Comparison of ENCODE assay signal across 8 mouse cellular contexts in genomic region chr17:25818851-25819780, GRCm38 (mm10). TPM values are rescaled to one million over a fixed set of nuclear protein-coding genes. Genes with fewer than 3 reads are reported as not detected.
DNase-seq lines count a peak whose midpoint lies in the region; ATAC-seq and TF ChIP-seq lines count a peak whose summit lies in the region.

No protein-coding gene starts in this region.

- WGBS in forebrain, embryonic 12.5 days, result 8% methylated on average over 46 of the region's 46 CpGs
- WGBS in forebrain, embryonic 15.5 days, result 10% methylated on average over 46 of the region's 46 CpGs
- WGBS in neural tube, embryonic 11.5 days, result 5% methylated on average over 46 of the region's 46 CpGs
- 5% methylated on average over 46 of the region's 46 CpGs for WGBS in limb, embryonic 14.5 days

- H3K9ac ChIP-seq in forebrain, embryonic 12.5 days, result no peak overlapping the region
- no peak overlapping the region for H3K9ac ChIP-seq in forebrain, embryonic 15.5 days (replicated peaks)
- peak overlapping the region; percentile 18 for H3K9ac ChIP-seq in neural tube, embryonic 11.5 days (ENCODE audit: low read length)
- no peak overlapping the region for H3K9ac ChIP-seq in limb, embryonic 14.5 days (ENCODE audit: low read depth, low read length, severe bottlenecking)

- TF ChIP-seq POLR2A in limb, embryonic 14.5 days (IDR thresholded peaks at IDR 0.05; ENCODE audit: borderline replicate concordance, extremely low read depth, insufficient read depth, insufficient read length), result no peak

- H3K36me3 ChIP-seq in forebrain, embryonic 12.5 days (replicated peaks), result peaks cover 26% of the 10 kb centered on the region
- peaks cover 27% of the 10 kb centered on the region for H3K36me3 ChIP-seq in forebrain, embryonic 15.5 days
- H3K36me3 ChIP-seq in neural tube, embryonic 11.5 days (ENCODE audit: control insufficient read depth, insufficient read depth, low read length), result no peaks in the 10 kb centered on the region
- no peaks in the 10 kb centered on the region for H3K36me3 ChIP-seq in limb, embryonic 14.5 days (ENCODE audit: control insufficient read depth, insufficient read depth, low read length)

- H3K4me1 ChIP-seq in forebrain, embryonic 12.5 days, result peaks cover 18% of the 10 kb centered on the region
- H3K4me1 ChIP-seq in forebrain, embryonic 15.5 days, result peaks cover 13% of the 10 kb centered on the region
- peaks cover 4% of the 10 kb centered on the region for H3K4me1 ChIP-seq in neural tube, embryonic 11.5 days (ENCODE audit: control insufficient read depth, insufficient read depth, low read length)
- peaks cover 3% of the 10 kb centered on the region for H3K4me1 ChIP-seq in limb, embryonic 14.5 days (ENCODE audit: control insufficient read depth, insufficient read depth, low read length)

- ATAC-seq in forebrain, embryonic 12.5 days (ENCODE audit: low FRiP score), result no peak
- ATAC-seq in forebrain, embryonic 15.5 days (replicated peaks), result no peak
- ATAC-seq in neural tube, embryonic 11.5 days (ENCODE audit: insufficient read depth, low FRiP score, low TSS enrichment), result no peak
- ATAC-seq in limb, embryonic 14.5 days (ENCODE audit: low FRiP score, low read depth), result no peak
- ATAC-seq in inflammation-experienced regulatory T-cells, adult 6 months, result no peak

- H3K27me3 ChIP-seq in forebrain, embryonic 12.5 days, result peaks cover 42% of the 10 kb centered on the region
- peaks cover 22% of the 10 kb centered on the region for H3K27me3 ChIP-seq in forebrain, embryonic 15.5 days
- peaks cover 30% of the 10 kb centered on the region for H3K27me3 ChIP-seq in neural tube, embryonic 11.5 days (ENCODE audit: control insufficient read depth, insufficient read depth, low read length)
- H3K27me3 ChIP-seq in limb, embryonic 14.5 days (ENCODE audit: control insufficient read depth, insufficient read depth, low read length), result peaks cover 35% of the 10 kb centered on the region

- peak overlapping the region; percentile 38 for H3K4me2 ChIP-seq in forebrain, embryonic 12.5 days
- H3K4me2 ChIP-seq in forebrain, embryonic 15.5 days (replicated peaks), result no peak overlapping the region
- peak overlapping the region; percentile 17; the same call in 1 of the 2 replicates for H3K4me2 ChIP-seq in neural tube, embryonic 11.5 days (ENCODE audit: low read depth)
- H3K4me2 ChIP-seq in limb, embryonic 14.5 days (replicated peaks; ENCODE audit: low read depth, low read length, severe bottlenecking), result peak overlapping the region; percentile 28; the same call in 1 of the 2 replicates

- no peak for DNase-seq in neural tube, embryonic 11.5 days (ENCODE audit: low spot score)
- no peak for DNase-seq in neural tube, embryonic 10.5 days (ENCODE audit: extremely low spot score, low spot score)
- no peak for DNase-seq in limb, embryonic 14.5 days (ENCODE audit: low spot score)
- peak; percentile 52 for DNase-seq in testis, postnatal 10 days (ENCODE audit: low spot score)
- DNase-seq in cerebellum, adult 9-10 months, result no peak

- no peak overlapping the region for H3K27ac ChIP-seq in forebrain, embryonic 12.5 days
- H3K27ac ChIP-seq in forebrain, embryonic 15.5 days (replicated peaks), result no peak overlapping the region
- no peak overlapping the region for H3K27ac ChIP-seq in neural tube, embryonic 11.5 days (ENCODE audit: low read depth, low read length)
- no peak overlapping the region for H3K27ac ChIP-seq in limb, embryonic 14.5 days (replicated peaks; ENCODE audit: low read depth, low read length)

- peak overlapping the region; percentile 21 for H3K4me3 ChIP-seq in forebrain, embryonic 12.5 days (replicated peaks)
- H3K4me3 ChIP-seq in forebrain, embryonic 15.5 days, result no peak overlapping the region
- H3K4me3 ChIP-seq in neural tube, embryonic 11.5 days (ENCODE audit: low read depth, low read length), result peak overlapping the region; percentile 4; the same call in 1 of the 2 replicates
- no peak overlapping the region for H3K4me3 ChIP-seq in limb, embryonic 14.5 days (replicated peaks; ENCODE audit: low read length)

- H3K9me3 ChIP-seq in forebrain, embryonic 12.5 days, result no peaks in the 10 kb centered on the region
- H3K9me3 ChIP-seq in forebrain, embryonic 15.5 days, result no peaks in the 10 kb centered on the region
- no peaks in the 10 kb centered on the region for H3K9me3 ChIP-seq in neural tube, embryonic 11.5 days (ENCODE audit: control insufficient read depth, low read length)
- H3K9me3 ChIP-seq in limb, embryonic 14.5 days (ENCODE audit: control insufficient read depth, low read length), result no peaks in the 10 kb centered on the region

RNA-seq across cellular contexts. Expression of gene Wdr24, which starts 4.3 kb away (rescaled TPM):
- polyA plus RNA-seq in forebrain, embryonic 12.5 days (2016; fragmentation: Nextera tagmentation; extraction: Ambion mirVana), result 27.8 and 28.2 TPM in 2 replicates
- 34.2 and 34.3 TPM in 2 replicates for polyA plus RNA-seq in forebrain, embryonic 15.5 days (2015; fragmentation: Nextera tagmentation; extraction: Ambion mirVana)
- polyA plus RNA-seq in neural tube, embryonic 11.5 days (2014; fragmentation: Nextera tagmentation; extraction: Ambion mirVana), result 29.2 and 31.8 TPM in 2 replicates
- 45.1 and 56.1 TPM in 2 replicates for polyA plus RNA-seq in limb, embryonic 14.5 days (2012; rRNA removed)
- 26.0 and 27.7 TPM in 2 replicates for polyA plus RNA-seq in limb, embryonic 14.5 days (2014; fragmentation: Nextera tagmentation; extraction: Ambion mirVana)
- polyA plus RNA-seq in inflammation-experienced regulatory T-cells, adult 6 months (2017; shearing (Covaris generic)), result 10 to 100 TPM; 13.8 to 23.4 (median 19.3) TPM

RNA-seq across cellular contexts. Expression of gene Jmjd8, which starts 9.6 kb away (rescaled TPM):
- polyA plus RNA-seq in forebrain, embryonic 12.5 days (2016; fragmentation: Nextera tagmentation; extraction: Ambion mirVana), result 65.7 and 69.5 TPM in 2 replicates
- polyA plus RNA-seq in forebrain, embryonic 15.5 days (2015; fragmentation: Nextera tagmentation; extraction: Ambion mirVana), result 65.9 and 67.0 TPM in 2 replicates
- polyA plus RNA-seq in neural tube, embryonic 11.5 days (2014; fragmentation: Nextera tagmentation; extraction: Ambion mirVana), result 52.1 and 55.6 TPM in 2 replicates
- 64.4 and 79.2 TPM in 2 replicates for polyA plus RNA-seq in limb, embryonic 14.5 days (2012; rRNA removed)
- polyA plus RNA-seq in limb, embryonic 14.5 days (2014; fragmentation: Nextera tagmentation; extraction: Ambion mirVana), result 41.5 and 46.3 TPM in 2 replicates
- polyA plus RNA-seq in inflammation-experienced regulatory T-cells, adult 6 months (2017; shearing (Covaris generic)), result 10 to 100 TPM; 12.5 to 26.2 (median 23.9) TPM

RNA-seq across cellular contexts. Expression of gene Fbxl16, which starts 10.2 kb away (rescaled TPM):
- 21.0 and 23.7 TPM in 2 replicates for polyA plus RNA-seq in forebrain, embryonic 12.5 days (2016; fragmentation: Nextera tagmentation; extraction: Ambion mirVana)
- polyA plus RNA-seq in forebrain, embryonic 15.5 days (2015; fragmentation: Nextera tagmentation; extraction: Ambion mirVana), result 33.2 and 35.3 TPM in 2 replicates
- 13.2 and 14.7 TPM in 2 replicates for polyA plus RNA-seq in neural tube, embryonic 11.5 days (2014; fragmentation: Nextera tagmentation; extraction: Ambion mirVana)
- 6.5 and 12.2 TPM in 2 replicates for polyA plus RNA-seq in limb, embryonic 14.5 days (2012; rRNA removed)
- 2.0 and 2.5 TPM in 2 replicates for polyA plus RNA-seq in limb, embryonic 14.5 days (2014; fragmentation: Nextera tagmentation; extraction: Ambion mirVana)
- polyA plus RNA-seq in inflammation-experienced regulatory T-cells, adult 6 months (2017; shearing (Covaris generic)), result not detected

RNA-seq across cellular contexts. Expression of gene Stub1, which starts 14.1 kb away (rescaled TPM):
- 284 and 288 TPM in 2 replicates for polyA plus RNA-seq in forebrain, embryonic 12.5 days (2016; fragmentation: Nextera tagmentation; extraction: Ambion mirVana)
- 308 and 313 TPM in 2 replicates for polyA plus RNA-seq in forebrain, embryonic 15.5 days (2015; fragmentation: Nextera tagmentation; extraction: Ambion mirVana)
- polyA plus RNA-seq in neural tube, embryonic 11.5 days (2014; fragmentation: Nextera tagmentation; extraction: Ambion mirVana), result 327 and 334 TPM in 2 replicates
- 335 and 338 TPM in 2 replicates for polyA plus RNA-seq in limb, embryonic 14.5 days (2012; rRNA removed)
- polyA plus RNA-seq in limb, embryonic 14.5 days (2014; fragmentation: Nextera tagmentation; extraction: Ambion mirVana), result 349 and 350 TPM in 2 replicates
- 10 to 100 TPM; 60.7 to 79.7 (median 78.2) TPM for polyA plus RNA-seq in inflammation-experienced regulatory T-cells, adult 6 months (2017; shearing (Covaris generic))

RNA-seq across cellular contexts. Expression of gene Rhbdl1, which starts 18.0 kb away (rescaled TPM):
- polyA plus RNA-seq in forebrain, embryonic 12.5 days (2016; fragmentation: Nextera tagmentation; extraction: Ambion mirVana), result 5.0 and 5.7 TPM in 2 replicates
- polyA plus RNA-seq in forebrain, embryonic 15.5 days (2015; fragmentation: Nextera tagmentation; extraction: Ambion mirVana), result 29.1 and 30.8 TPM in 2 replicates
- polyA plus RNA-seq in neural tube, embryonic 11.5 days (2014; fragmentation: Nextera tagmentation; extraction: Ambion mirVana), result 4.3 and 4.4 TPM in 2 replicates
- 11.7 and 12.9 TPM in 2 replicates for polyA plus RNA-seq in limb, embryonic 14.5 days (2012; rRNA removed)
- 1.9 and 2.3 TPM in 2 replicates for polyA plus RNA-seq in limb, embryonic 14.5 days (2014; fragmentation: Nextera tagmentation; extraction: Ambion mirVana)
- 1 to 10 TPM in 1 of 3 experiments, not detected in 2; 1.7 TPM for polyA plus RNA-seq in inflammation-experienced regulatory T-cells, adult 6 months (2017; shearing (Covaris generic))

Comparison
In these comparisons a context has a peak if more than half of its experiments do, and no peak if none do; other contexts are left out.
1. H3K4me3 ChIP-seq: peak in forebrain, embryonic 12.5 days (single experiment) and neural tube, embryonic 11.5 days (single experiment); none in forebrain, embryonic 15.5 days (single experiment) and limb, embryonic 14.5 days (single experiment).